Mouse (Mus musculus): Measurements from ENCODE around the gene Trp53. TPM values are rescaled to one million over a fixed set of nuclear protein-coding genes. Genes with fewer than 3 reads are reported as not detected.
A peak's percentile ranks its signal among the peaks of the same experiment; 100 is the strongest.

Trp53 gene
- polyA plus RNA-seq, 1 experiment from 2014 or later = 163 TPM

GRCm38 (mm10) chr11:69633128-69633866, 53.1 kb downstream of the Trp53 start:
- H3K4me3 ChIP-seq (ENCODE audit: low read depth, low read length) = peak overlapping the region; percentile 98
- peak overlapping the region; percentile 90 for H3K27ac ChIP-seq (ENCODE audit: low read length)
- H3K9ac ChIP-seq (replicated peaks; ENCODE audit: low read depth, low read length) = peak overlapping the region; percentile 95
- H3K9me3 ChIP-seq (ENCODE audit: control insufficient read depth, low read depth, low read length) = no peaks in the 10 kb centered on the region
- under 1% methylated on average over 37 of the region's 50 CpGs for WGBS
- H3K4me1 ChIP-seq (ENCODE audit: control insufficient read depth, insufficient read depth, low read length) = peaks cover 17% of the 10 kb centered on the region
- ATAC-seq (ENCODE audit: insufficient number of reproducible peaks, insufficient read depth, low FRiP score, low read depth) = peak; percentile 54
- peaks cover 5% of the 10 kb centered on the region for H3K36me3 ChIP-seq (ENCODE audit: control insufficient read depth, insufficient read depth, low read length)
- H3K27me3 ChIP-seq (ENCODE audit: control insufficient read depth, insufficient read depth, low read length) = no peaks in the 10 kb centered on the region
- H3K4me2 ChIP-seq (replicated peaks; ENCODE audit: low read depth, low read length) = peak overlapping the region; percentile 81

DNA sequence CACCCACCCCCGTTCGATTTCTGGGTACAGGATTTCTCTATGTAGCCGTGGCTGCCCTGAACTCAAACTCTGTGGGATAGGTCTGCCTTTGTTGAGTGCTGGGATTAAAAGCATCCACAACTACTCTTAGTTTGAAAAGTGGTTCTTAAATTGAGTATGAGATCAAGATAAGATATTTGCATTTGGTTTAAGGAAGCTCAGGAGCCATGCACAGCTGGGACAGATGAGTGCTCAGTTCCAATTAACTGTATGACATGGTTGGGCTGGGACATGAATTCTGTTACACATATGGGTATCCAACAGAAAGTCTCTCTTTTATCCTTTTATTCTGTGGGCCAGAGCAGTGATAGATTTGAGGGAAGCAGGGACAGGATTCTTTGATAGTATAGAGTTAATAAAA, 55.3 kb downstream of the Trp53 start:
- WGBS = 76% methylated on average over 3 of the region's 3 CpGs
- H3K9ac ChIP-seq (replicated peaks; ENCODE audit: low read depth, low read length) = peak overlapping the region; percentile 10; the same call in 1 of the 2 replicates
- peak overlapping the region; percentile 81; the same call in 1 of the 2 replicates for H3K4me2 ChIP-seq (replicated peaks; ENCODE audit: low read depth, low read length)
- no peak overlapping the region for H3K4me3 ChIP-seq (ENCODE audit: low read depth, low read length)
- no peaks in the 10 kb centered on the region for H3K27me3 ChIP-seq (ENCODE audit: control insufficient read depth, insufficient read depth, low read length)
- no peaks in the 10 kb centered on the region for H3K9me3 ChIP-seq (ENCODE audit: control insufficient read depth, low read depth, low read length)
- H3K27ac ChIP-seq (ENCODE audit: low read length) = no peak overlapping the region
- peaks cover 23% of the 10 kb centered on the region for H3K36me3 ChIP-seq (ENCODE audit: control insufficient read depth, insufficient read depth, low read length)
- ATAC-seq (ENCODE audit: insufficient number of reproducible peaks, insufficient read depth, low FRiP score, low read depth) = no peak
- H3K4me1 ChIP-seq (ENCODE audit: control insufficient read depth, insufficient read depth, low read length) = peaks cover 17% of the 10 kb centered on the region

MicroRNA genes within 50 kb of the gene (microRNA counts, 519-probe panel; counts per million panel counts)
- microRNA mmu-miR-467f = 2,828 counts per million, percentile 49 among the panel's probes with 10 or more counts

Small RNA genes lying within 50 kb of the gene (microRNA-seq; reads per million reads assigned to microRNA genes)
- not detected for gene Mir467f

Other genes with a start within 250 kb of the Trp53 start
- gene Rnf227, start 239.9 kb upstream of the Trp53 start, polyA plus RNA-seq (2014; fragmentation: Nextera tagmentation; extraction: Ambion mirVana) = 15.3 and 16.3 TPM in 2 replicates
- 85.3 and 87.4 TPM in 2 replicates for gene Chd3, start 211.0 kb upstream of the Trp53 start, polyA plus RNA-seq (2014; fragmentation: Nextera tagmentation; extraction: Ambion mirVana)
- 158 and 177 TPM in 2 replicates for gene Naa38, start 184.9 kb upstream of the Trp53 start, polyA plus RNA-seq (2014; fragmentation: Nextera tagmentation; extraction: Ambion mirVana)
- gene Cyb5d1, start 184.7 kb upstream of the Trp53 start, polyA plus RNA-seq (2014; fragmentation: Nextera tagmentation; extraction: Ambion mirVana) = 15.0 and 23.5 TPM in 2 replicates
- 30.0 and 30.3 TPM in 2 replicates for gene Tmem88, start 182.1 kb upstream of the Trp53 start, polyA plus RNA-seq (2014; fragmentation: Nextera tagmentation; extraction: Ambion mirVana)
- gene Kdm6b, start 166.7 kb upstream of the Trp53 start, polyA plus RNA-seq (2014; fragmentation: Nextera tagmentation; extraction: Ambion mirVana) = 30.6 and 34.3 TPM in 2 replicates
- 1.4 and 2.3 TPM in 2 replicates for gene Dnah2, start 31.2 kb upstream of the Trp53 start, polyA plus RNA-seq (2014; fragmentation: Nextera tagmentation; extraction: Ambion mirVana)
- 5.5 and 5.7 TPM in 2 replicates for gene Efnb3, start 20.2 kb upstream of the Trp53 start, polyA plus RNA-seq (2014; fragmentation: Nextera tagmentation; extraction: Ambion mirVana)
- gene Wrap53, start 104 bp upstream of the Trp53 start, polyA plus RNA-seq (2014; fragmentation: Nextera tagmentation; extraction: Ambion mirVana) = 22.1 and 23.1 TPM in 2 replicates
- 8.8 and 10.0 TPM in 2 replicates for gene Atp1b2, start 25.6 kb downstream of the Trp53 start, polyA plus RNA-seq (2014; fragmentation: Nextera tagmentation; extraction: Ambion mirVana)
- gene Shbg, start 37.5 kb downstream of the Trp53 start, polyA plus RNA-seq (2014; fragmentation: Nextera tagmentation; extraction: Ambion mirVana) = not detected in 2 replicates
- 17.5 and 18.7 TPM in 2 replicates for gene Sat2, start 41.7 kb downstream of the Trp53 start, polyA plus RNA-seq (2014; fragmentation: Nextera tagmentation; extraction: Ambion mirVana)
- 20.9 and 26.0 TPM in 2 replicates for gene Fxr2, start 52.6 kb downstream of the Trp53 start, polyA plus RNA-seq (2014; fragmentation: Nextera tagmentation; extraction: Ambion mirVana)
- 4.1 and 4.7 TPM in 2 replicates for gene Sox15, start 75.0 kb downstream of the Trp53 start, polyA plus RNA-seq (2014; fragmentation: Nextera tagmentation; extraction: Ambion mirVana)
- gene Mpdu1, start 82.3 kb downstream of the Trp53 start, polyA plus RNA-seq (2014; fragmentation: Nextera tagmentation; extraction: Ambion mirVana) = 49.9 and 50.2 TPM in 2 replicates
- gene Cd68, start 85.8 kb downstream of the Trp53 start, polyA plus RNA-seq (2014; fragmentation: Nextera tagmentation; extraction: Ambion mirVana) = 12.5 and 16.4 TPM in 2 replicates
- 654 and 666 TPM in 2 replicates for gene Eif4a1, start 92.1 kb downstream of the Trp53 start, polyA plus RNA-seq (2014; fragmentation: Nextera tagmentation; extraction: Ambion mirVana)
- 88.1 and 102 TPM in 2 replicates for gene Senp3, start 101.7 kb downstream of the Trp53 start, polyA plus RNA-seq (2014; fragmentation: Nextera tagmentation; extraction: Ambion mirVana)
- 0.67 TPM in 1 of 2 replicates, not detected in the other for gene Tnfsf13, start 105.4 kb downstream of the Trp53 start, polyA plus RNA-seq (2014; fragmentation: Nextera tagmentation; extraction: Ambion mirVana)
- gene Tnfsf12, start 115.5 kb downstream of the Trp53 start, polyA plus RNA-seq (2014; fragmentation: Nextera tagmentation; extraction: Ambion mirVana) = 9.9 and 11.7 TPM in 2 replicates
- gene Tnfsfm13, start 115.7 kb downstream of the Trp53 start, polyA plus RNA-seq (2014; fragmentation: Nextera tagmentation; extraction: Ambion mirVana) = 5.5 TPM in 2 replicates
- 39.3 and 43.6 TPM in 2 replicates for gene Polr2a, start 178.3 kb downstream of the Trp53 start, polyA plus RNA-seq (2014; fragmentation: Nextera tagmentation; extraction: Ambion mirVana)
- not detected in 2 replicates for gene Slc35g3, start 181.6 kb downstream of the Trp53 start, polyA plus RNA-seq (2014; fragmentation: Nextera tagmentation; extraction: Ambion mirVana)
- gene Zbtb4, start 185.6 kb downstream of the Trp53 start, polyA plus RNA-seq (2014; fragmentation: Nextera tagmentation; extraction: Ambion mirVana) = 3.9 and 4.0 TPM in 2 replicates
- 6.7 and 7.5 TPM in 2 replicates for gene Chrnb1, start 215.6 kb downstream of the Trp53 start, polyA plus RNA-seq (2014; fragmentation: Nextera tagmentation; extraction: Ambion mirVana)
- 2.1 and 3.6 TPM in 2 replicates for gene Fgf11, start 221.5 kb downstream of the Trp53 start, polyA plus RNA-seq (2014; fragmentation: Nextera tagmentation; extraction: Ambion mirVana)
- gene Tmem102, start 225.3 kb downstream of the Trp53 start, polyA plus RNA-seq (2014; fragmentation: Nextera tagmentation; extraction: Ambion mirVana) = 12.2 and 15.0 TPM in 2 replicates
- gene Gm39566, start 234.9 kb downstream of the Trp53 start, polyA plus RNA-seq (2014; fragmentation: Nextera tagmentation; extraction: Ambion mirVana) = not detected in 2 replicates
- gene Spem2, start 238.1 kb downstream of the Trp53 start, polyA plus RNA-seq (2014; fragmentation: Nextera tagmentation; extraction: Ambion mirVana) = not detected in 2 replicates
- 0.41 TPM in 1 of 2 replicates, not detected in the other for gene Spem1, start 241.8 kb downstream of the Trp53 start, polyA plus RNA-seq (2014; fragmentation: Nextera tagmentation; extraction: Ambion mirVana)

All from stomach, embryonic 14.5 days (tissue).